Mouse (Mus musculus) embryonic facial prominence, embryonic 12.5 days (tissue): ENCODE measurements around the gene Mrps23. TPM values are rescaled to one million over a fixed set of nuclear protein-coding genes. Genes with fewer than 3 reads are reported as not detected.
"Not testable (repeated sequence)": the region's sequence is repeated elsewhere in the genome, so short reads cannot be mapped to it uniquely, and the experiment has no call there.

Experiments used
- ATAC-seq: fragments of 200-750 bp; cut with Nextera tagmentation; 2 replicates; pipeline ENCODE4 v1.8.0; 2017; ENCODE audit not compliant: insufficient number of reproducible peaks, insufficient read depth, low FRiP score, low TSS enrichment
- H3K27ac ChIP-seq: fragments of 300-500 bp; sonication (generic); 2 replicates; pipeline ENCODE4 v1.5.1; 2016; ENCODE audit warnings: mild to moderate bottlenecking
- H3K27me3 ChIP-seq: fragments of 300-500 bp; sonication (generic); 2 replicates; pipeline ENCODE4 v1.6.1; 2016; ENCODE audit warnings: mild to moderate bottlenecking, moderate library complexity
- H3K36me3 ChIP-seq: fragments of 300-500 bp; sonication (generic); 2 replicates; pipeline ENCODE4 v1.6.1; 2016; ENCODE audit warnings: mild to moderate bottlenecking
- H3K4me1 ChIP-seq: fragments of 300-500 bp; sonication (generic); 2 replicates; pipeline ENCODE4 v1.6.1; 2016
- H3K4me2 ChIP-seq: fragments of 300-500 bp; sonication (generic); replicated peaks from 2 replicates; pipeline ENCODE4 v1.6.1; 2016; ENCODE audit warnings: mild to moderate bottlenecking, moderate library complexity
- H3K4me3 ChIP-seq: fragments of 300-500 bp; sonication (generic); 2 replicates; pipeline ENCODE4 v1.5.1; 2016; ENCODE audit warnings: mild to moderate bottlenecking
- H3K9ac ChIP-seq: fragments of 300-500 bp; sonication (generic); 2 replicates; pipeline ENCODE4 v1.6.1; 2016; ENCODE audit warnings: mild to moderate bottlenecking, moderate library complexity
- H3K9me3 ChIP-seq: fragments of 300-500 bp; sonication (generic); 2 replicates; pipeline ENCODE4 v1.6.1; 2016; ENCODE audit warnings: mild to moderate bottlenecking, moderate library complexity
- WGBS: fragments of 180-500 bp; shearing (Covaris S2); methylation state at CpG from one replicate; pipeline ENCODE4 v1.1.7; 2016; 5-methylcytosine and 5-hydroxymethylcytosine counted together
- polyA plus RNA-seq: library from polyadenylated mRNA; unstranded; fragments of >200 nt; fragmentation: Nextera tagmentation; extraction: Ambion mirVana; gene quantifications from 2 replicates; pipeline ENCODE4 v1.2.1, GENCODE M21; 2016

Mrps23 gene
- polyA plus RNA-seq, 1 experiment from 2014 or later = 65.3 TPM

DNA sequence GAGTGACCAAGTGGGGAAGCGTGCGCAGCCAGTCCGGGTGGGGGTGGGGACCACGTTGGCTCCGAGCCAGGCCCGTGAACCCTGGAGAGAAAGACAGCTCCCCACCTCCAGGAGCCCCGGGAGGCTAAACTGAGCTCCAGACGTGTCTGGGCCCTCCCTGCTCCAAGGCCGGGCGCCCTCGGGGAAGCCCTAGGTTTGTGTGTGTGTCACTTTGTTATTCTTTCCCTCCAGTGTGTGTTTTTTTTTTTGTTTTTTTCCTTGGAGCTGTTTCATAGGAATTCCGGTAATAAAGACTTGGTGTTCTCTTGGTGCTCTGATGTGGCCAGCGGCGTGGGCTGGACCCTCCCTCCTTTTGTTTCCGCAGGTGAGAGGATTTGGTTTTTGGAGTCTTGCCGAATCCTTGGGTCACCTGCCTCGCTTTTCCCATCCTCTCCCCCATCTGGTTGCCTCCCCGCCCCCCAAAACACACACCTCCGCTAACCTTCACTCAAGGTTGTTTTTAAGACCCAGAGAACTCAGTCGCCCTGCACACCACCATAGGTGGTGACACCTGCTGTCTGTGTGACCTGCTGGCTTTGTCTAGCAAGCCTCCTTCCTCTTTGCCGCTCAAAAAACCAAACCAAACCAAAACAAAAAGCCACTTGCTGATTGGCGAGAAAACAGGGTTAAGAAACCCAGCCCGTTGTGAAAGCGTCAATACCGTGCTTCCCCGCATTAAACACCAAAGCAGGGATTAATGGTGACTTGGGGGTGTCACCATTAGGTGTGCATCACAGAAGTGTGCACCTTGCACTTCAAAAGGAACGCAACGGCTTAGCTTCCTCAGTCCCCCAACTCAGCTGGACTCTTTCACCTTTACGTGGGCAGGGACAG is 10.1 kb upstream of the Mrps23 start:
- 0 out of 2 replicates have a peak overlapping the region, but pooled peaks have one; percentile 12 for H3K4me3 ChIP-seq
- ATAC-seq = no peak
- WGBS = 4% methylated on average over 29 of the region's 29 CpGs
- H3K36me3 ChIP-seq = 0 out of 2 replicates have a peak, but pooled peaks cover 5% of the 10 kb centered on the region
- H3K9ac ChIP-seq = peak overlapping the region; percentile 27; the same call in 1 of the 2 replicates
- H3K4me1 ChIP-seq = peaks cover 26% of the 10 kb centered on the region
- peaks cover 44% of the 10 kb centered on the region for H3K27me3 ChIP-seq
- H3K27ac ChIP-seq = no peak overlapping the region
- H3K4me2 ChIP-seq = peak overlapping the region; percentile 37
- H3K9me3 ChIP-seq = no peaks in the 10 kb centered on the region

DNA sequence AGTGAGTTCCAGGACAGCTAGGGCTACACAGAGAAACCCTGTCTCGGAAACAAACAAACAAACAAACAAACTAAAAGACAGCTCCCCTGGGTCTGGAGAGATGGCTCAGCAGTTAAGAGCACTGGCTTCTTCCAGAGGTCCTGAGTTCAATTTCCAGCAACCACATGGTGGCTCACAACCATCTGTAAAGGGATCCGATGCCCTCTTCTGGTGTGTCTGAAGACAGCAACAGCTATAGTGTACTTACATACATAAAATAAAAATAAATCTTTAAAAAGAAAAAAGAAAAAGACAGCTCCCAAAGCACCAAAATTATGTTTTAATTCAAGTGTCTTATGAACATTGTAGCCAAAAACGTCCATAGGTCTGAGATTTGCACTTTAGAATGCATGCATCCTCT is 8.5 kb upstream of the Mrps23 start:
- ATAC-seq = not testable (repeated sequence)
- peaks cover 48% of the 10 kb centered on the region for H3K27me3 ChIP-seq
- WGBS = 73% methylated on average over 3 of the region's 3 CpGs

DNA sequence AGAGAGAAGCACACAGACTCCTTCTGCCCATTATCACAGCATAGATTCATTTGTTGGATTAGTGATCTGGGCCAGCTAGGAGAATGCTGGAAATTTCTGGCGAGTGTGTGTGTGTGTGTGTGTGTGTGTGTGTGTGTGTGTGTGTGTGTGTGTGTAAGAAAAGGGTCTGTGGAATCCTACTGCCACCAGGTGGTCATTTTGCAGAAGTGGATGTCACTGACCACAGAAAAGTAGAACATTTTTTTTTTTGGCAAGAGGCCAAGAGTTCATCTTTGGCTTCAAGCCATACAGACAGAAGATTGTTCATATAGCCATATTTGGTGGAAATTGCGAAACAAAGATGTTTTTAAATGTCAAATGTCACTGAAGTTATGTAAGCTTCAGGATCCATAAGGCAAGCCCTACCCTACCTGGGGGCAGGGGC is 7.0 kb upstream of the Mrps23 start:
- no peak for ATAC-seq
- Histone ChIP-seq H3K27me3 (peaks cover 35% of the 10 kb centered on the region), H3K27ac (no peak overlapping the region), H3K9ac (no peak overlapping the region), H3K4me3 (no peak overlapping the region), H3K4me1 (peaks cover 24% of the 10 kb centered on the region), H3K4me2 (no peak overlapping the region), H3K9me3 (no peaks in the 10 kb centered on the region), H3K36me3 (no peaks in the 10 kb centered on the region)
- WGBS = 10% methylated on average over 2 of the region's 2 CpGs

More for the DNA sequence above, 8.5 kb upstream of the Mrps23 start:
- H3K4me2 ChIP-seq, H3K27ac ChIP-seq, H3K4me3 ChIP-seq, H3K36me3 ChIP-seq, H3K9ac ChIP-seq, H3K9me3 ChIP-seq: not testable (repeated sequence)
- H3K4me1 ChIP-seq = peaks cover 26% of the 10 kb centered on the region

DNA sequence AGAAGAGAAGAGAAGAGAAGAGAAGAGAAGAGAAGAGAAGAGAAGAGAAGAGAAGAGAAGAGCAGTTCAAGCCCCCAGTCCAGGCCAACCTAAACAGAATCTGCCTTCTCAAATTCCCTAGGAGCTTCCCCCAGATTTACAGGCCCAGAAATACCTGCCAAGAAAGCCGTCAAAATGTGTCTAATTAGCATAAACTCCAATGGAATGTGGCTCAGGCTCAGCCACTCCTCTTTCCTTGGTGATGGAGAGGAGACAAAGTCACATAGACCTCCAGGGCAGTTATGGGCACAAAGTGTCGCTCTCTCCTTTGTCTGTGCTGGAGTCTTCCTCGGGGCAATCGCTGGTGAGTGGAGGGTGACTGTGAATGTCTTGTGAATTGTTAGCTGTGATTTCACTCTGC is 6.0 kb upstream of the Mrps23 start:
- H3K27me3 ChIP-seq = peaks cover 24% of the 10 kb centered on the region
- H3K27ac ChIP-seq = no peak overlapping the region
- WGBS = 20% methylated on average over 4 of the region's 4 CpGs
- no peaks in the 10 kb centered on the region for H3K36me3 ChIP-seq
- no peak overlapping the region for H3K9ac ChIP-seq
- no peak overlapping the region for H3K4me3 ChIP-seq
- H3K4me2 ChIP-seq = no peak overlapping the region
- peaks cover 18% of the 10 kb centered on the region for H3K4me1 ChIP-seq
- no peak for ATAC-seq
- no peaks in the 10 kb centered on the region for H3K9me3 ChIP-seq

DNA sequence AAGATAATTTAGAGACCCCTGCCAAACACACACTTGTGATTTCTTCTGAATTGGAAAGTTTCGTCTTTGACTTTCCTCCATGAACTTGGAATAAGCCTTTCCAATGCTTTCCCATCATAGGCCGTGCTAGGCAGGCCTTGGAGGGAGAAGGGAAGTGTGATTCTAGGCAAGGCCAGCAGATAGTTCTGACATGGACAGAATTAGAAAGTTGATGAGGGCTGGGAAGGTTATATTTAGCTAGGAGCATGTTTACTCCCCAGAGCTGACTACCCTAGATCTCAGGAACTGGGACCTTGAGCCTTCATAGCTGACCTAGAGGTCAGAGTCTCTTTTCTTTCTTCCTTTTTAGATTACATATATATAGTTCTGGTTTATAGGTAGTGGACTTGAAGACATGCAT is 3.0 kb upstream of the Mrps23 start:
- Histone ChIP-seq H3K4me1 (peaks cover 18% of the 10 kb centered on the region), H3K9ac (no peak overlapping the region), H3K4me3 (no peak overlapping the region), H3K27me3 (0 out of 2 replicates have a peak, but pooled peaks cover 4% of the 10 kb centered on the region), H3K27ac (no peak overlapping the region), H3K4me2 (no peak overlapping the region), H3K36me3 (no peaks in the 10 kb centered on the region), H3K9me3 (no peaks in the 10 kb centered on the region)
- WGBS = 69% methylated on average over 2 of the region's 2 CpGs
- no peak for ATAC-seq

DNA sequence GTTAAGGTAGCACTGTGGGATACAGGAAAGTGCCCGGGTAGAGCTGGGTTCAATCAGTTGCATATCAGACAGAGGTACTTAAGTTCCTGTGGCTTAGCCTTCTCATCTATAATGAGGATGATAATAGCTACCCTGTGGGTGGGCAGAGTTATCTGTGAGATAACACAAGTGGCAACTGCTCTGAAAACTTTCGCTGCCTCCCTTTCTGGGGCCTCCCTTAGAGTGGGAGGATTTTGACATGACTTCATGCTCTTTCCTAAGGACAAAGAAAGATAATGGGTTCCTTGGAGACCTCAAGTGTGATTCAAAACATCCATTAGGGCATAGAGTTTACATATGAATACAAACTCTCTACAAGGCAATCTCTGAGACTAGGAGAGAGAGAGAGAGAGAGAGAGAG is 2.1 kb upstream of the Mrps23 start:
- peaks cover 2% of the 10 kb centered on the region; the same call in 1 of the 2 replicates for H3K36me3 ChIP-seq
- H3K27ac ChIP-seq = no peak overlapping the region
- H3K9ac ChIP-seq = no peak overlapping the region
- no peak overlapping the region for H3K4me2 ChIP-seq
- H3K4me1 ChIP-seq = peaks cover 18% of the 10 kb centered on the region
- WGBS = 11% methylated on average over 2 of the region's 2 CpGs
- H3K4me3 ChIP-seq = no peak overlapping the region
- H3K9me3 ChIP-seq = no peaks in the 10 kb centered on the region
- H3K27me3 ChIP-seq = 0 out of 2 replicates have a peak, but pooled peaks cover 4% of the 10 kb centered on the region
- ATAC-seq = no peak

DNA sequence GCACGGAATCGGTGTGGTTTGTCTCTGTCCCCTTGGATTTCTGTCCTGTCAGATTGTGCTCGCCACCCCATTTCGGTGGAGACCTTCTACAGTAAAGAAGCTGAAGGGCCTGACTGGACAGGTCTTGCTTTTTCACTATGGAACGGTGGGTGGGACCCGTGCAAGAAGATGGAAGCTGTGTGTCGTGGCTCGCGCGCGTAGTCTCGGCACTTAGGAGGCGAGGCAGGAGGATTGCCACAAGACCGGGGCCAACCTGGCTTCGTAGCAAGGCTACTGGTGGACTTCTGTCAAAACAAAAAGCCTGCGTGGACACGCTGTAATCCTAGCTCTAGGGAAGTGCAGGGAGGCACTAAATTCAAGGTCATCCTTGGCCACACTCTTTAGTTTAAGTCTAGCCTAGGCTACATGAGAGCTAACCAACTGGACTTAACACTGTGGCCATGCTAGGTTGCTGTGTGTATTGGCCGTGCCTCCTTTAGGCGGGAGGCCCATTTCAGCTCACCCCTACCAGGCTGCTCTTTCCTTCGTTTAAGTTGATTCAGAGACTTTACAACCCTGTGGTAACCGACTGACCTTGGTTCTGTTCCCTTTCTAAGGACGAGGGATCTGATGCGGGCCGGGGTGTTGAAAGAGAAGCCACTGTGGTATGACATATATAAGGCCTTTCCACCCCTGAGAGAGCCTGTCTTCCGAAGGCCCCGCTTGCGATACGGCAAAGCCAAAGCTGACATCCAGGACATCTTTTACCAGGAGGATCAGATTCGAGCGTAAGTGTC is 593 bp downstream of the Mrps23 start:
- WGBS = 33% methylated on average over 30 of the region's 30 CpGs
- Histone ChIP-seq H3K27ac (peak overlapping the region; percentile 92; the same call in 1 of the 2 replicates), H3K36me3 (peaks cover 11% of the 10 kb centered on the region), H3K27me3 (0 out of 2 replicates have a peak, but pooled peaks cover under 1% of the 10 kb centered on the region), H3K4me2 (peak overlapping the region; percentile 93), H3K9me3 (no peaks in the 10 kb centered on the region), H3K4me1 (peaks cover 18% of the 10 kb centered on the region), H3K9ac (peak overlapping the region; percentile 83), H3K4me3 (peak overlapping the region; percentile 90)
- ATAC-seq = no peak

DNA sequence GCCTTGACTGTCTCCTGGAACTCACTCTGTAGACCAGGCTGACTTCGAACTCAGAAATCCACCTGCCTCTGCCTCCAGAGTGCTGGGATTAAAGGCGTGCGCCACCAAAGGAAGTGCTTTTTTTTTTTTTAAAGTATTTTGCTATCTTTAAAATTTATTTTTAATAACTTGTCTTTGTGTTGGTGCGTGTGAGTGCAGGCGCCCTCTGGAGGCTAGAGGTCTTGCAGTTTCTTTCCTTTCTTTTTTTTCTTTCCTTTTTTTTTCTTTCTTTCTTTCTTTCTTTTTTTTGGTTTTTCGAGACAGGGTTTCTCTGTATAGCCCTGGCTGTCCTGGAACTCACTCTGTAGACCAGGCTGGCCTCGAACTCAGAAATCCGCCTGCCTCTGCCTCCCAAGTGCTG is 2.4 kb downstream of the Mrps23 start:
- peaks cover 18% of the 10 kb centered on the region for H3K4me1 ChIP-seq
- not testable (repeated sequence) for H3K9me3 ChIP-seq, H3K4me3 ChIP-seq, H3K4me2 ChIP-seq, H3K9ac ChIP-seq, H3K27ac ChIP-seq, H3K27me3 ChIP-seq, ATAC-seq
- 81% methylated on average over 8 of the region's 8 CpGs for WGBS
- peaks cover 29% of the 10 kb centered on the region for H3K36me3 ChIP-seq

DNA sequence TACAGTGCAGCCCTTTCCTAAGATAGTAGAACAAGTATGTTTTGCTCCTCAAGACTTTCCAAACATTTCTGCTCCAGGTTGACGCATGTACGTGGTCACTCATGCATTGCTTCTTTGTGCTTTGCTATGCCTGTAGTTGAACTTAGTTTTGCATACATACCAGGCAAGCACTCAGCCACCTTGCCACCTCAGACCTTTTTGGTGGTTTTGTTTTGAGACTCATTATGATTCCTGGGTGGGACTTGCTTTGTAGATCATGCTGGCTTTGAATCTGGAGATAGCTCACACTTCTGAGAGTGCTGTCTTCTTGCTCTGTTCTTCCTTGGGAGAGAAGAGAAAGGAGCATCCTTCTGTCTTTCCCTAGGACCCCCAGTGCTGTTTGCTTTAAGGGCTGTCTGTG is 3.5 kb downstream of the Mrps23 start:
- H3K4me1 ChIP-seq = peaks cover 18% of the 10 kb centered on the region
- H3K4me3 ChIP-seq = no peak overlapping the region
- no peak overlapping the region; the same call in 1 of the 2 replicates for H3K9ac ChIP-seq
- ATAC-seq = no peak
- WGBS = 95% methylated on average over 2 of the region's 2 CpGs
- peaks cover 34% of the 10 kb centered on the region for H3K36me3 ChIP-seq
- H3K4me2 ChIP-seq = no peak overlapping the region
- H3K9me3 ChIP-seq = no peaks in the 10 kb centered on the region
- no peak overlapping the region for H3K27ac ChIP-seq
- no peaks in the 10 kb centered on the region for H3K27me3 ChIP-seq

DNA sequence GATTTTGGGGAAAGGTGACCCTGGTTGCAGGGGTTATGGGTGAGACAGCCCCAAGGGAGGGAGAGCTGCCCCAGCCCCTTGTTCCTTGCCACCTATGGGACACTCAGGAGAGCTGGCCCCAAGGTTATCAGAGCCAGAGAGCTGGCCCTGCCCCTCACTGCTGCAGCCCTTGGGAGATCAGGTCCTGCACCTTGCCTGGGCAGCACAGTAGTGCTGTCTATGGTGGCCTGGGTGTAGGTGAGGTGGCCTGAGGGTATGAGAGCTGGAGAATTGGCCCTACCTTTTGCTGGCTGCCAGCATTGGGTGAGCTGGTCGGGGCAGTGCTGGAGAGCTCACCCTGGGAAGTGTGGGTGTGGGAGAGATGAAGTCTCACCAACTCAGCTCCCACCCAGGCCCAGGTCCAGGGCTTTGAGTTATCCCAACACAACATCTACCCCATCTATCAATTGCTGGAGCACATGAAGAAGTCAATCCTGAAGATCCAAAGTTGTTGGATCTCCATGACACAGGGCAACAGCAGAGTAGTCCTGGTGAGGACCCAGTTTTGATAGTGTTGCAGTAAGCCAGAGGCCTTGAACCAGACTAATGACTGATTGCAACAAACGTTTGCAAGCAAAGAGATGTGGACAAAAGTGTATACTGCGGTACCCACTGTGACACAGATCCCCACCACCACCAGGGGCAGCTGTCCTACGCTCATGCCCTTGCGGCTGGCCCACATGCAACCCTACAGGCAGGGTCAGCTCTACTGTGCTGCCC is 7.8 kb downstream of the Mrps23 start:
- Histone ChIP-seq H3K27me3 (no peaks in the 10 kb centered on the region), H3K9me3 (no peaks in the 10 kb centered on the region), H3K4me2 (no peak overlapping the region), H3K4me1 (0 out of 2 replicates have a peak, but pooled peaks cover 3% of the 10 kb centered on the region), H3K27ac (no peak overlapping the region), H3K9ac (no peak overlapping the region), H3K4me3 (no peak overlapping the region), H3K36me3 (peaks cover 33% of the 10 kb centered on the region)
- 88% methylated on average over 5 of the region's 5 CpGs for WGBS
- no peak for ATAC-seq

DNA sequence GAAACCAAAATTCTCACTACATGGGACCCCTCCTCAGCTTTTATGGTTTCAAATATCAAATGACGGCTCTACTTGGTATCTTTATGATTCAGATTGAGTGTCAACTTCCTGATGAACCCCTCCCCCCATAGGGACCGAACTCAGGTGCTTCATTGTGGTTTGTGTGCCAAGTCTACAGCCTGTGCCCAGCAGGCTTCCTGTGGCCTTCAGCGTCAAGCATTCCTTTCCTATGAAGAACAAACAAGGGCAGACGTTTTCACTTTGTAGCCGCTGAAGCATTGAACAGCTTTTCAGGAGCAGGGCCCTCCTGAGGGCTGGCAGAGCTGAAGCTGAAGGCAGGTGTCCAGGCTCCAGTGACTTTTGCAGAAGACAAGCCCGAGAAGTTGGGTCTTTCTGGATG is 9.6 kb downstream of the Mrps23 start:
- Histone ChIP-seq H3K4me1 (0 out of 2 replicates have a peak, but pooled peaks cover 3% of the 10 kb centered on the region), H3K4me2 (no peak overlapping the region), H3K9ac (no peak overlapping the region), H3K27me3 (no peaks in the 10 kb centered on the region), H3K36me3 (peaks cover 31% of the 10 kb centered on the region), H3K9me3 (no peaks in the 10 kb centered on the region), H3K27ac (no peak overlapping the region), H3K4me3 (no peak overlapping the region)
- no peak for ATAC-seq
- WGBS = 53% methylated on average over 6 of the region's 6 CpGs
